ENCODE assay signal across 13 mouse cellular contexts in genomic region chr3:116105713-116106112, GRCm38 (mm10). TPM values are rescaled to one million over a fixed set of nuclear protein-coding genes. Genes with fewer than 3 reads are reported as not detected.
A peak's percentile ranks its signal among the peaks of the same experiment; 100 is the strongest.
DNase-seq lines count a peak whose midpoint lies in the region; ATAC-seq lines count a peak whose summit lies in the region.
"Had no signal": no experiment of that assay in that cellular context is flagged by ENCODE, and none has a peak within 500 bp of the region (broad histone marks: within the 10 kb centered on the region; RNA-seq: fewer than 3 reads in every experiment).

No protein-coding gene starts in this region.

- peaks cover 7% of the 10 kb centered on the region for H3K36me3 ChIP-seq in heart, embryonic 12.5 days
- H3K36me3 ChIP-seq in embryonic facial prominence, embryonic 12.5 days: peaks cover 3% of the 10 kb centered on the region; the same call in 1 of the 2 replicates
- H3K36me3 ChIP-seq in hindbrain, embryonic 13.5 days: no peaks in the 10 kb centered on the region
- H3K36me3 ChIP-seq in midbrain, embryonic 16.5 days (ENCODE audit: control insufficient read depth, insufficient read depth, low read length): no peaks in the 10 kb centered on the region
- H3K36me3 ChIP-seq: embryonic facial prominence, embryonic 15.5 days had no signal

- no peak overlapping the region for H3K27ac ChIP-seq in heart, embryonic 12.5 days (ENCODE audit: poor library complexity, severe bottlenecking)
- no peak overlapping the region for H3K27ac ChIP-seq in embryonic facial prominence, embryonic 12.5 days
- no peak overlapping the region for H3K27ac ChIP-seq in hindbrain, embryonic 13.5 days
- no peak overlapping the region for H3K27ac ChIP-seq in midbrain, embryonic 16.5 days (ENCODE audit: low read length)
- H3K27ac ChIP-seq: embryonic facial prominence, embryonic 15.5 days had no signal

- DNase-seq in heart, postnatal 14 days: no peak
- DNase-seq in retina, embryonic 14.5 days (ENCODE audit: low spot score): no peak
- DNase-seq in kidney, adult 11 months: no peak
- DNase-seq: cerebellum, adult 9-10 months; lung, postnatal 4 days; right cerebral cortex, adult 18-20 months; thymus, postnatal 25 days had no signal

- no peaks in the 10 kb centered on the region for H3K9me3 ChIP-seq in heart, embryonic 12.5 days (replicated peaks)
- no peaks in the 10 kb centered on the region for H3K9me3 ChIP-seq in embryonic facial prominence, embryonic 12.5 days
- no peaks in the 10 kb centered on the region for H3K9me3 ChIP-seq in hindbrain, embryonic 13.5 days
- no peaks in the 10 kb centered on the region for H3K9me3 ChIP-seq in midbrain, embryonic 16.5 days (replicated peaks; ENCODE audit: control insufficient read depth, low read length, poor library complexity, severe bottlenecking)
- H3K9me3 ChIP-seq: embryonic facial prominence, embryonic 15.5 days had no signal

- 85% methylated on average over 5 of the region's 5 CpGs for WGBS in heart, embryonic 12.5 days
- WGBS in embryonic facial prominence, embryonic 12.5 days: 64% methylated on average over 5 of the region's 5 CpGs
- WGBS in hindbrain, embryonic 13.5 days: 91% methylated on average over 5 of the region's 5 CpGs
- 88% methylated on average over 5 of the region's 5 CpGs for WGBS in midbrain, embryonic 16.5 days

- peak overlapping the region; percentile 52 for H3K4me2 ChIP-seq in heart, embryonic 12.5 days
- H3K4me2 ChIP-seq in embryonic facial prominence, embryonic 12.5 days (replicated peaks): 0 out of 2 replicates have a peak overlapping the region, but pooled peaks have one; percentile 47
- peak overlapping the region; percentile 60 for H3K4me2 ChIP-seq in hindbrain, embryonic 13.5 days
- H3K4me2 ChIP-seq in midbrain, embryonic 16.5 days (ENCODE audit: low read length): peak overlapping the region; percentile 72

- H3K9ac ChIP-seq in heart, embryonic 12.5 days: no peak overlapping the region
- H3K9ac ChIP-seq in embryonic facial prominence, embryonic 12.5 days: no peak overlapping the region
- no peak overlapping the region for H3K9ac ChIP-seq in hindbrain, embryonic 13.5 days
- H3K9ac ChIP-seq in midbrain, embryonic 16.5 days (ENCODE audit: low read depth, low read length): no peak overlapping the region
- H3K9ac ChIP-seq: embryonic facial prominence, embryonic 15.5 days had no signal

- H3K4me3 ChIP-seq in heart, embryonic 12.5 days: peak overlapping the region; percentile 26; the same call in 1 of the 2 replicates
- H3K4me3 ChIP-seq in embryonic facial prominence, embryonic 12.5 days: no peak overlapping the region
- H3K4me3 ChIP-seq in hindbrain, embryonic 13.5 days: peak overlapping the region; percentile 36; the same call in 1 of the 2 replicates
- peak overlapping the region; percentile 42; the same call in 1 of the 2 replicates for H3K4me3 ChIP-seq in midbrain, embryonic 16.5 days (ENCODE audit: low read depth, low read length)

- no peak for ATAC-seq in heart, embryonic 12.5 days (ENCODE audit: insufficient number of reproducible peaks, low FRiP score)
- no peak for ATAC-seq in embryonic facial prominence, embryonic 12.5 days (ENCODE audit: insufficient number of reproducible peaks, insufficient read depth, low FRiP score, low TSS enrichment)
- peak; percentile 21; the same call in 1 of the 2 replicates for ATAC-seq in hindbrain, embryonic 13.5 days (ENCODE audit: low FRiP score)
- ATAC-seq in midbrain, embryonic 16.5 days: no peak
- ATAC-seq in CD4-positive, CD25-positive, alpha-beta regulatory T cell, adult 4 months: no peak

- intact Hi-C loops in heart, postnatal 14 days (cut with DNase I): no loop called here

- H3K4me1 ChIP-seq in heart, embryonic 12.5 days (replicated peaks): peaks cover 4% of the 10 kb centered on the region; the same call in 1 of the 2 replicates
- peaks cover 7% of the 10 kb centered on the region; the same call in 1 of the 2 replicates for H3K4me1 ChIP-seq in embryonic facial prominence, embryonic 12.5 days
- H3K4me1 ChIP-seq in hindbrain, embryonic 13.5 days (replicated peaks): peaks cover 10% of the 10 kb centered on the region; the same call in 1 of the 2 replicates
- H3K4me1 ChIP-seq in midbrain, embryonic 16.5 days (ENCODE audit: control insufficient read depth, insufficient read depth, low read length): peaks cover 4% of the 10 kb centered on the region

- H3K27me3 ChIP-seq in heart, embryonic 12.5 days (replicated peaks): no peaks in the 10 kb centered on the region
- no peaks in the 10 kb centered on the region for H3K27me3 ChIP-seq in embryonic facial prominence, embryonic 12.5 days
- no peaks in the 10 kb centered on the region for H3K27me3 ChIP-seq in hindbrain, embryonic 13.5 days
- H3K27me3 ChIP-seq in midbrain, embryonic 16.5 days (ENCODE audit: control insufficient read depth, insufficient read depth, low read depth, low read length): no peaks in the 10 kb centered on the region
- H3K27me3 ChIP-seq: embryonic facial prominence, embryonic 15.5 days had no signal

RNA-seq across cellular contexts. Expression of gene Vcam1, which starts 23.8 kb away (rescaled TPM):
- polyA plus RNA-seq in heart, embryonic 12.5 days (2016; fragmentation: Nextera tagmentation; extraction: Ambion mirVana): 69.7 and 73.1 TPM in 2 replicates
- 10 to 100 TPM; 11.4 to 14.2 TPM for total RNA-seq in heart, postnatal 14 days (2021)
- polyA plus RNA-seq in embryonic facial prominence, embryonic 12.5 days (2016; fragmentation: Nextera tagmentation; extraction: Ambion mirVana): 58.8 and 69.4 TPM in 2 replicates
- polyA plus RNA-seq in hindbrain, embryonic 13.5 days (2015; fragmentation: Nextera tagmentation; extraction: Ambion mirVana): 45.4 and 49.2 TPM in 2 replicates
- polyA plus RNA-seq in midbrain, embryonic 16.5 days (2015; fragmentation: Nextera tagmentation; extraction: Ambion mirVana): 30.8 and 39.8 TPM in 2 replicates
- polyA plus RNA-seq in CD4-positive, CD25-positive, alpha-beta regulatory T cell, adult 4 months (2017; shearing (Covaris generic)): 1 to 10 TPM; 5.4 to 7.8 TPM
